Mouse (Mus musculus) stomach, adult 2 months (tissue): ENCODE data around the gene Rps18. TPM values are rescaled to one million over a fixed set of nuclear protein-coding genes. Genes with fewer than 3 reads are reported as not detected.

Source experiments
- polyA plus RNA-seq: library from polyadenylated mRNA; depleted of rRNA; stranded (reverse); fragments of >200 nt; gene quantifications from 2 replicates; pipeline ENCODE4 v1.2.3, GENCODE M21; 2012; rRNA removed

The Rps18 gene
- polyA plus RNA-seq, result 111 and 142 TPM in 2 replicates

DNA sequence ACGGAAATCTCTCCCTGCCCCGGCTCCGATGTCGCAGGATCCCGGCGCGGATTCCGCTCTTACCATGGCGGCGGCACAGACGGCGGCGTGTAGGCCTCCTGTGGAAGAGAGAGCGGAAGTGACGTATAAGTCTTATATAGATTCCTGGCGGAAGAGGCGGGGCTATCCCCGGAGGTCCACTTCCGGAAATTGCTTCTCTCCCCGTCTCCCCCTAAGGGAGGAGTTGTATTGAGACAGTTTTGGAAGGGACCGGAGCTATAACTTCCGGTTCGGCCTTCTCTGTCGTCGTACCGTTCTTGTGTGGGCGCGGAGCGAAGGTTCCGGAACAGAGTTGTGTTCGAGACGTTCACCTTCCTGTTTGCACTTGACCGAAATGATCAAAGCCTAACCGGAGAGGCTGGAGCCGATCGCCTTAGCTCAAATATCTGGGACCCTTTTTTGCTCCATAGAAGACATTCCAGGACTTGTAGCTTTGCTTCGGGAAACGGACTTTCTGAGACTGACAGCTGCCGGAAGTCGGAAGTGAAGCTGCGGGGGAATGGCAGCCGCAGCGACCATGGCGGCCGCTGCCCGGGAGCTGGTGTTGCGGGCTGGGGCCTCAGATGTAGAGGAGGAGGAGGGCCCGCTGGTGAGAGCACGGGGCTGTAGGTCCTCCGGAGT lies at the start of gene Rps18, which contains the start of gene Vps52:
Gene Rps18, minus strand, starts transcription at position 447 of the 660 bp plus-strand sequence.
Gene Vps52, plus strand, starts transcription at position 258 of the 660 bp plus-strand sequence.

DNA sequence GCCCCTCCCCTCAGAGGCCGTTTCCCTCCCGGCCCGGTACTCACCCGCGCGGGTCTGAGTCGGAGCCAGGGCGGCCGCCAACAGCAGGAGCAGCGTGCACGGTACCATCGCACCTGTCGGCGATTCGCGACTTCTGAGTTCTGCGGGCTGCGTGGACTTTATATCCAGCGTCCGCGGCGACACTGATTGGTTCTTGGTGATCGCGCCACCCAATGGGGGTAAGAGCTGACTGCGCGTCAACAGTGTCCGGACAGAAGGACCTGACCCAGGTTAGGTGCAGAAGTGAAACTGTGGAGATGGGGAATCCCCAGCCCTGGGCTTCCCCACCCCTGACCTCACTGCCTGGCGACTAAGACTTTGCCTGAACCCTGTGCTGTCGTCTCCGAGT lies 44.3 kb upstream of the Rps18 start, which contains the start of gene H2-K1:
Gene H2-K1, minus strand, starts transcription at position 198 of the 388 bp plus-strand sequence.

DNA sequence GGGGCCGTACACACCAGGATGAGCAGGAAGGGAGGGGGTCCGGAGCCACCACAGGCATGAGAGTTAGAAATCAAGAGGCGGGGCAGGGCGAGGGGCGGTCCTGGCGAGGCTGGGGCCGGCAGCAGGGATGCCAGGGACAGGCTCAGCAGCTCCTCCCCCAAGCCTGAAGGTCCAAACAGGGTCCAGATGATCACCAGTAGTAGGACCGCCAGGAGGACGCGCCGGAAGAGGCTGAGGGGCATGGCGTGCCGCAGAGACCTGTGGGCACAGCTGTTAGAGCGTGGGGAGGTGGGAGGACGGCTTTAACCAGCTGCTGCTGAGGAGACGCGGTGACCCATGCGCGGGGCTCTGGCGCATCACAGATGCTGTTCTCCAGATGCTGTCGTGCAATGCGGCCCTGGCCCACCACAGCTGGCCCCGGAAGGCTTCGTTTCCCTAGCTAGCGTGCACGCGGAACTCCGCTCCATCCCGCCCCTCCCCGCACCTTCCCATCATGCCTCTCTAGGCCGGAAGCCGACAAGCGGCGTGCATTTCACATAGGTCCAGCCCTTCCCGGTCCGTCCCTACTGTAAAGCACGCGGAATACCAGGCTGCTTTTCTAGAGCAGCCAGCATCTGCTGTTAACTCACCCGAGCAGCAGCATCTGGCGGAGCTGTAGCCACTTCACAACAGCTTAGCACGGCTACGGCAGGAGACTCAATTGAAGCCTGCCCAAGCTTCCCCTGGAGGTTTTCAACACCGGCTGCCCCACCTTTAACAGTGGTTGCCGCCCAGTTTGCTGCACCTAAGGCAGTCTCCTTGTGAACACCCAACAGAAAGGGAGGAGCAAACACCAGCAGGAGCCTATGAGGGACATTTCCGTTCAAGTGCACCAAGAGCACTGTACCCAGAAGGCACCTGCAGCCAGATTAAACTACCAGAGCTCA lies 4.5 kb downstream of the Rps18 start, which contains the start of gene B3galt4:
Gene B3galt4, minus strand, starts transcription at position 468 of the 926 bp plus-strand sequence.

DNA sequence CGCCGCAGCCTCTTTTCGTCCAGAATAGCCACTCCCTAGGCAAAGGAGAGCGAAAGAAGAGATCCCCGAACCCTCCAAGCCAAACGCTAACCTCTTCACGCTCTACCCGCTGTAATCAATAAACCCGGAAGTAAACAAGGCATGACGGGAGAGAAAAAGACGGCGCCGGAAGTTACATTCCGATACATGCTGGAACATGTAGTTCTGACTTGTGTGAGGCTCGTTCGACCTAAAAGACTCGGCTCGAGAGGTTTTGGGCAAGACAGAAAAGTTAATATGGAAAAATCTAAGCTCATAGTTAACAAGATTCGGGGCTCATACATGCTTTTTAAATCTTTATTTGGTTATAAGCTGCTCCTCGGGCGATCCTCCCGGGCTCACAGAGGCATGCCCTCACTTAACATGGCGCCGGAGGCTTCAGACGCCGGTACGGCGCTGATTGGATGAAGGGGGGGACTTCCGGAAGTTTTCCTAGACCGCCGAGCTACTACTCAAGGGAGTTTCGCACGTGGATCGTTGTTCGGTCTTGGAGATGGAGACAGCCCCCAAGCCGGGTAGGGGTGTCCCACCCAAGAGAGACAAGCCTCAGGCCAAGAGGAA lies 15.5 kb downstream of the Rps18 start, which contains the start of the genes Pfdn6 and Wdr46:
Gene Pfdn6, minus strand, starts transcription at position 138 of the 600 bp plus-strand sequence.
Gene Wdr46, plus strand, starts transcription at position 455 of the 600 bp plus-strand sequence.

DNA sequence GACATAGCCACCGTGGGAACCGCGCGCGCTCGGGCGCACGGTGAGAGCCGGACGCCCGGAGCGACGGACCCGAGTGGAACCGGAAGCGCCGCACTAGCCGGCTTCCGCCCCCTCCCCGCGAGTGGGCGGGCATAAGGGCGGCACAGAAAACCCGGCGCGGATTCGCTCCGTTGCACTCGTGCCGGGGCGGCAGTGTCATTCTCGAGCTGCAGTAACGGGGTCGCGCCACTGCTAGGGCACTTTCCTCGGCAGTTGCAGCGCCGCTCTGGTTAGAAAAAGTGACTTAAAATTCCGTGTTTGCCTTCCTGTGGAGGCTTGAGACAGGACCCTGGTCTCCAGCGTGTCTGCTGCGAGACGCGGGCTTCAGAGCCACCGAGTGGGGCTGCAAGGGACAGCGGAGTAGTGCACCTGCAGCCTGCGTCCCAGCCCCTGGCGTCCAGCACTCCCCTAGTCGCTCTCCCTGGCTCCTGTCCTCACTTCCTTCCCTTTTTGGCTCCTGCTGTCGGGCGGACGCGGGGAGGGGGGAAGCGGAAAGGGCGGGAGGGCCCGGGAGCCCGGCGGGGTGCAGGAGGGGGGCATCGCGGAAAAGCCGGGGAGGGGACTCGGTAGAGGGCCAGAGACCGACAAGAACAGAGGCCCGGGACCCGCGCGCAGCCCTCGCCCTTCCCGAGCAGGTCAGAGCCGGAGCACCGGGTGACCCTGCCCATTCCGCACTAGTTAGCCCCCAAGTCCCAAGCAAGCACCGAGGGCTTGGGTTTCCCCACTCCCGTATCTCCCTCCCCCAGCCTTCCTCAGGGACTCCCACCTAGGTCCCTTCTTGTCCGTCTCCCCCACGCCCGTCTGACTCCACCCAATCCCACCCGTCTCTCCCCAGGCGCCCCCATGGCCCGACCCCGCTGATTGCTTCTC lies 26.2 kb downstream of the Rps18 start, which contains the start of gene Rgl2:
Gene Rgl2, plus strand, starts transcription at position 173 of the 909 bp plus-strand sequence.

DNA sequence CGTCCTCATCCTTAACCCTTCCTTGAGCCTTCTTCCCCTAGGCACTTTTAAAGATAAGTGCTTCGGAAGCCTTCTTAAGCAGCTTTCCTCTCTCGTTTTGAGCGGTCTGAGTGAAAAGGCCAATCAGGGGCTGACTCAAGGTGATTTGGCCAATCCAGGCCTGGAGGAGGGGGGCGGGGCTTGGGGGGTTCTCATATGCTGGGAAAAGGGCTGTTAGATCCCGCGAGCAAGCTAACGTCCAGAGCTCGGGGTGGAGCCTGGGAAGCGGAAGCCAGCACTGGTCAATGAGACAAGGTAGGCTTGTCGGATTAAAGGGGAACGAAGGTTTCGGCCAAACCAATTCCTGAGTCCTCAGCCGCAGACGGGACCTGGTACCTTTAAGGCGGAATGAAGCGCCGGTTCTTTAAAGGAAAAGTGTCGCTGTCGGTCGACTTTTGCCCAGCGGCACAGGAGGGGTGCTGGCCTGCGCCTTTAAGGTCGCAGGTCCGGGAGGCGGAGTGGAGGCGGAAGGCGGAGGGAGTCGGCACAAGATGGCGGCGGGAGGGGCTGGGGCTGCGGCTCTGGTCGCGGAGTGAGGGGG lies 40.0 kb downstream of the Rps18 start, which contains the start of the genes Tapbp and Zbtb22:
Gene Tapbp, plus strand, starts transcription at position 229 of the 580 bp plus-strand sequence.
Gene Zbtb22, plus strand, starts transcription at position 234 of the 580 bp plus-strand sequence.

DNA sequence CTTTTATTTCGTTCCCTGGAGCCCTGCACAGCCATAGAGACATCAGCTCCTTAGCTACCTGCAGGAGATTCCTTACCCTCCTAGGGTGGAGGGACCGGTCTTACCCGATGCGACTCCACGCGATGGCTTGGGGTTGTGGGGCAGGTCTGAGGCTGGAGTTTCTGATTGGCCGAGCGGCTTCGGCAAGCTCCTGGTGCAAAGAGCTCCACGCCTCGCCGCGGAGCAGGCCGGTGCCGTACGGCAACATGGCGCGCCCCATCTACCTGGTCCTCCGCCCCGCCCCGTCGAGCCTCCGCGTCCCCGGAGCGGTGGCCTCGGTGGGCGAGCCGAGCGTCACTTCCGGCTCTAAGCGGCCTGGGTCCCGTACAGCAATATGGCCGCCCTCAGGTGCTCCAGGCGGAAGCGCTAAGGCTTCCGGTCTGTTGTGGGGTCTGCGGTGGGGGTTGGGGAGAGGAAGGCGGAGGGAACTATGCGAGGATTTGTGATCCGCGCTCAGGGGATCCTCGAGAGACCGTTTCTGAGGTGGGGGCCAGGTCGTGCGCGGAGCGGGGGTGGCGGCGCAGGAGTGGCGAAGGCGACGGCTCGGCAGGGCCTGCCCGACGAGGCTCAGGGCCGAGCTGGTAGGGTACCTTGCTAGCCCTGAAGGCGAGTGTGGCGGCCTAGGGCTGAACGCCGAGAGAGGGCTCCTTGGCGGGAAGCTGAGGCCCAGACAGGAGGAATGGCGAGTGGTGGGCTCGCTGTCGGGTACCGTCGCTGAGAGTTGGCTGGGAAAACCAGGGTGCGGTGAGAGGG lies 46.5 kb downstream of the Rps18 start, which contains the start of gene Daxx:
Gene Daxx, plus strand, starts transcription at position 338 of the 792 bp plus-strand sequence.

DNA sequence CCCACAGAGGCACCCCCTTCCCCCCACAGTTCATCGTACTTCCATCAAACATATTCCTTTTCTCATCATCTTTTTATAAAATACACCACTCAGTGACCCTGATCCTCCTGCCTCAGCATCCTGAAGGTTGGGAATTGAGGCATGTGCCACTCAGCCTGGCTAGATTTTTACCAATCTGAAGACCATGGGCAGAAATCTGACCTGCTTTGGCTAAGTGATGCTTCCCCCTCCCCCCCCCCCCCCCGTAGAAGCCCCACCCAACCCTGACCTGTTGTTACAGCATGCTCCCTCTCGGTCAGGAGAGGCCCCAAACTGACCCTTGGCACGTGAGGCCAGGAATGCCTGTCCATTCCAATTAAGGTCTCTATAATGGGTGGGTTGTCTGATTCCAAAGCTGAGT lies 51.0 kb downstream of the Rps18 start, which contains the start of gene Platr17:
Gene Platr17, plus strand, starts transcription at position 301 of the 400 bp plus-strand sequence.

Other genes starting within 250 kb of the Rps18 start
- gene March2, start 237.3 kb downstream of the Rps18 start, polyA plus RNA-seq, result 42.8 and 60.2 TPM in 2 replicates
- 166 and 168 TPM in 2 replicates for gene Rab11b, start 195.5 kb downstream of the Rps18 start, polyA plus RNA-seq
- 9.7 and 11.8 TPM in 2 replicates for gene Angptl4, start 174.2 kb downstream of the Rps18 start, polyA plus RNA-seq
- gene Kank3, start 145.5 kb downstream of the Rps18 start, polyA plus RNA-seq, result 19.7 and 19.8 TPM in 2 replicates
- gene Rps28, start 131.4 kb downstream of the Rps18 start, polyA plus RNA-seq, result 241 and 248 TPM in 2 replicates
- gene Ndufa7, start 131.4 kb downstream of the Rps18 start, polyA plus RNA-seq, result 233 and 376 TPM in 2 replicates
- gene Cd320, start 112.9 kb downstream of the Rps18 start, polyA plus RNA-seq, result 13.4 and 44.6 TPM in 2 replicates
- gene Gm7029, start 82.2 kb downstream of the Rps18 start, polyA plus RNA-seq, result not detected in 2 replicates
- gene Kifc1, start 65.3 kb downstream of the Rps18 start, polyA plus RNA-seq, result 2.8 and 3.9 TPM in 2 replicates
- 0.18 and 0.26 TPM in 2 replicates for gene Platr17, start 50.9 kb downstream of the Rps18 start, polyA plus RNA-seq
- 25.6 and 26.2 TPM in 2 replicates for gene Daxx, start 46.6 kb downstream of the Rps18 start, polyA plus RNA-seq
- 92.0 and 99.2 TPM in 2 replicates for gene Tapbp, start 40.1 kb downstream of the Rps18 start, polyA plus RNA-seq
- gene Zbtb22, start 40.1 kb downstream of the Rps18 start, polyA plus RNA-seq, result 45.0 and 64.9 TPM in 2 replicates
- 89.5 and 105 TPM in 2 replicates for gene Rgl2, start 26.5 kb downstream of the Rps18 start, polyA plus RNA-seq
- 5.2 and 6.8 TPM in 2 replicates for gene Pfdn6, start 15.7 kb downstream of the Rps18 start, polyA plus RNA-seq
- 8.8 and 11.1 TPM in 2 replicates for gene Wdr46, start 15.3 kb downstream of the Rps18 start, polyA plus RNA-seq
- 16.9 and 20.2 TPM in 2 replicates for gene B3galt4, start 4.5 kb downstream of the Rps18 start, polyA plus RNA-seq
- gene Vps52, start 189 bp downstream of the Rps18 start, polyA plus RNA-seq, result 30.6 and 32.9 TPM in 2 replicates
- 1,329 and 1,533 TPM in 2 replicates for gene H2-K1, start 44.3 kb upstream of the Rps18 start, polyA plus RNA-seq
- gene Ring1, start 68.7 kb upstream of the Rps18 start, polyA plus RNA-seq, result 16.2 and 20.2 TPM in 2 replicates
- 42.2 and 91.2 TPM in 2 replicates for gene H2-Ke6, start 72.1 kb upstream of the Rps18 start, polyA plus RNA-seq
- 101 and 145 TPM in 2 replicates for gene Slc39a7, start 75.7 kb upstream of the Rps18 start, polyA plus RNA-seq
- 41.3 and 55.6 TPM in 2 replicates for gene Rxrb, start 75.8 kb upstream of the Rps18 start, polyA plus RNA-seq
- 1.1 and 2.3 TPM in 2 replicates for gene Col11a2, start 83.4 kb upstream of the Rps18 start, polyA plus RNA-seq
- gene H2-Oa, start 136.3 kb upstream of the Rps18 start, polyA plus RNA-seq, result 0.70 and 4.2 TPM in 2 replicates
- gene H2-DMa, start 163.5 kb upstream of the Rps18 start, polyA plus RNA-seq, result 11.1 and 18.4 TPM in 2 replicates
- gene Brd2, start 166.6 kb upstream of the Rps18 start, polyA plus RNA-seq, result 49.0 and 51.3 TPM in 2 replicates
- gene H2-DMb2, start 187.3 kb upstream of the Rps18 start, polyA plus RNA-seq, result 1.7 and 3.5 TPM in 2 replicates
- gene H2-DMb1, start 197.1 kb upstream of the Rps18 start, polyA plus RNA-seq, result 15.8 and 34.6 TPM in 2 replicates
- 9.8 and 12.1 TPM in 2 replicates for gene Tap1, start 231.6 kb upstream of the Rps18 start, polyA plus RNA-seq
- 13.9 and 19.6 TPM in 2 replicates for gene Psmb9, start 231.8 kb upstream of the Rps18 start, polyA plus RNA-seq
- gene Psmb8, start 241.7 kb upstream of the Rps18 start, polyA plus RNA-seq, result 12.2 and 14.1 TPM in 2 replicates
- 13.4 and 13.7 TPM in 2 replicates for gene Tap2, start 247.5 kb upstream of the Rps18 start, polyA plus RNA-seq